Mouse (Mus musculus): Measurements from ENCODE around the gene Nfkbib.

DNA sequence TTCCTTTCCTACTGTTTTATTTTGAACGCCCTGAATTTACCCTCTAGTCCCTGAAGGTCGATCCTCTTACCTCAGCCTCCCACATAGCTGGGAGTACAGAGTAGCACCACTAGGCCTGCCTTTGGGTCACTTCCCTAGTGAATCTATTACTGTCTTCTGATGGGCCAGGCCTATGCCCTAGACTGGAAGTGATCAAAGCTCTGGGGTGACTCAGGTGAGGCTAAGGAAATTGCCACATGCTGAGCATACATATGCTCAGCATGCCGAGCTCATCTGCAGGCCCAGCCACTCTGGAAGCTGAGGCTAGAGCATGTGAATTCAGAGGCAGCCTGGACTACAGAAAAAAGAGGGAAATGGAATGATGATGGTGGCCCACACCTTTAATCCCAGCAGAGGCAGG lies 5.9 kb upstream of the Nfkbib start:
- TF ChIP-seq CTCF (IDR thresholded peaks at IDR 0.05; ENCODE audit: insufficient read depth, low read depth, low read length) (no peak), POLR2A (IDR thresholded peaks at IDR 0.05; ENCODE audit: insufficient read depth, low read depth, low read length) (no peak)

Data from olfactory bulb, adult 2 months (tissue).